Mouse (Mus musculus) myocyte (in vitro differentiated cells): Measurements from ENCODE around the gene Coro1c. TPM values are rescaled to one million over a fixed set of nuclear protein-coding genes. Genes with fewer than 3 reads are reported as not detected.
A peak's percentile ranks its signal among the peaks of the same experiment; 100 is the strongest.

Experiments used
- H3K27me3 ChIP-seq: one replicate; pipeline ENCODE4 v1.6.1; 2011; ENCODE audit not compliant: control insufficient read depth, insufficient read depth, insufficient read length
- H3K36me3 ChIP-seq: one replicate; pipeline ENCODE4 v1.6.1; 2011; ENCODE audit not compliant: control insufficient read depth, insufficient read depth
- H3K4me2 ChIP-seq: one replicate; pipeline ENCODE4 v1.6.1; 2011; ENCODE audit warnings: low read depth, control low read depth
- H3K4me3 ChIP-seq: one replicate; pipeline ENCODE4 v1.5.1; 2011; ENCODE audit warnings: mild to moderate bottlenecking, control low read depth, moderate library complexity
- H3K79me2 ChIP-seq: one replicate; pipeline ENCODE4 v1.6.1; 2011; ENCODE audit not compliant: control insufficient read depth, insufficient read depth
- H3ac ChIP-seq: one replicate; pipeline ENCODE4 v1.6.1; 2011; ENCODE audit not compliant: control insufficient read depth, insufficient read length
- CEBPB ChIP-seq: IDR thresholded peaks from 2 replicates; pipeline ENCODE4 v1.6.1; 2011; ENCODE audit warnings: mild to moderate bottlenecking, moderate library complexity; ENCODE audit not compliant: poor library complexity, insufficient read depth, severe bottlenecking
- E2F4 ChIP-seq: IDR thresholded peaks from one replicate; pipeline ENCODE4 v1.6.1; 2011; ENCODE audit warnings: mild to moderate bottlenecking, control low read depth, moderate library complexity; ENCODE audit not compliant: insufficient read depth
- MAX ChIP-seq: IDR thresholded peaks from one replicate; pipeline ENCODE4 v1.6.1; 2011; ENCODE audit warnings: low read depth, mild to moderate bottlenecking, control low read depth
- MYOD1 ChIP-seq, 3 experiments: IDR thresholded peaks; one replicate each; pipeline ENCODE4 v1.6.1; 2011; ENCODE audit warnings: control low read depth in 2 of 3, low read depth in 2 of 3, mild to moderate bottlenecking in 2 of 3, moderate library complexity in 1 of 3; ENCODE audit not compliant: insufficient read length in 2 of 3, control insufficient read depth in 1 of 3
- MYOG ChIP-seq, 3 experiments: IDR thresholded peaks; one replicate each; pipeline ENCODE4 v1.6.1; 2011; ENCODE audit warnings: control low read depth in 2 of 3, low read depth in 2 of 3, mild to moderate bottlenecking in 2 of 3; ENCODE audit not compliant: insufficient read length in 2 of 3, control insufficient read depth in 1 of 3, insufficient read depth in 1 of 3
- POLR2A ChIP-seq: IDR thresholded peaks from one replicate; pipeline ENCODE4 v1.6.1; 2011; ENCODE audit warnings: low read depth, mild to moderate bottlenecking, control low read depth, moderate library complexity; ENCODE audit not compliant: insufficient read length
- POLR2AphosphoS2 ChIP-seq: IDR thresholded peaks from one replicate; pipeline ENCODE4 v1.6.1; 2011; ENCODE audit warnings: low read depth, control low read depth; ENCODE audit not compliant: insufficient read length
- REST ChIP-seq: IDR thresholded peaks from one replicate; pipeline ENCODE4 v1.6.1; 2011; ENCODE audit warnings: mild to moderate bottlenecking, control low read depth, moderate library complexity; ENCODE audit not compliant: insufficient read depth, insufficient read length
- SRF ChIP-seq: IDR thresholded peaks from one replicate; pipeline ENCODE4 v1.6.1; 2011; ENCODE audit warnings: low read depth; ENCODE audit not compliant: control insufficient read depth, insufficient read length
- TCF12 ChIP-seq: IDR thresholded peaks from one replicate; pipeline ENCODE4 v1.6.1; 2011; ENCODE audit warnings: mild to moderate bottlenecking, control low read depth; ENCODE audit not compliant: poor library complexity, insufficient read depth, severe bottlenecking
- TCF3 ChIP-seq: IDR thresholded peaks from one replicate; pipeline ENCODE4 v1.6.1; 2011; ENCODE audit warnings: low read depth, control low read depth; ENCODE audit not compliant: insufficient read length
- USF1 ChIP-seq: IDR thresholded peaks from one replicate; pipeline ENCODE4 v1.6.1; 2011; ENCODE audit warnings: low read depth, mild to moderate bottlenecking, control low read depth, moderate library complexity
- polyA plus RNA-seq: library from polyadenylated mRNA; unstranded; fragments of >200 nt; fragmentation: generic; extraction: Trizol; gene quantifications from one replicate; pipeline ENCODE4 v1.2.1, GENCODE M21; 2012; ENCODE audit warnings: missing spikeins

Coro1c gene
- polyA plus RNA-seq, 1 experiment = 58.9 TPM

GRCm38 (mm10) chr5:113929950-113930647 lies 21.5 kb upstream of the Coro1c start:
- TF ChIP-seq USF1 (no peak), TCF3 (no peak), MYOD1 (IDR thresholded peaks at IDR 0.05; ENCODE audit: control insufficient read depth in 1 of 3, insufficient read length in 2 of 3, low read depth in 2 of 3) (no peak), POLR2A (no peak), TCF12 (no peak), SRF (no peak), E2F4 (no peak), MYOG (IDR thresholded peaks at IDR 0.05; ENCODE audit: control insufficient read depth in 1 of 3, insufficient read depth in 1 of 3, insufficient read length in 2 of 3, low read depth in 2 of 3) (no peak), REST (no peak), CEBPB (no peak), POLR2AphosphoS2 (no peak), MAX (no peak)
- Histone ChIP-seq H3ac (no peak overlapping the region), H3K4me3 (peak overlapping the region; percentile 10), H3K36me3 (no peaks in the 10 kb centered on the region), H3K27me3 (no peaks in the 10 kb centered on the region), H3K79me2 (no peaks in the 10 kb centered on the region), H3K4me2 (peak overlapping the region; percentile 74)

GRCm38 (mm10) chr5:113929526-113929925 lies 21.0 kb upstream of the Coro1c start:
- Histone ChIP-seq H3K79me2 (no peaks in the 10 kb centered on the region), H3K36me3 (no peaks in the 10 kb centered on the region), H3K27me3 (no peaks in the 10 kb centered on the region), H3ac (no peak overlapping the region), H3K4me3 (peak overlapping the region; percentile 10), H3K4me2 (peak overlapping the region; percentile 74)
- no peak for TF ChIP-seq E2F4
- TF ChIP-seq TCF12 = no peak
- TF ChIP-seq CEBPB = no peak
- no peak for TF ChIP-seq REST
- TF ChIP-seq USF1 = no peak
- no peak for TF ChIP-seq POLR2A
- TF ChIP-seq MYOD1 (IDR thresholded peaks at IDR 0.05; ENCODE audit: control insufficient read depth in 1 of 3, insufficient read length in 2 of 3, low read depth in 2 of 3) = no peak
- no peak for TF ChIP-seq POLR2AphosphoS2
- TF ChIP-seq SRF = no peak
- TF ChIP-seq MAX = no peak
- no peak for TF ChIP-seq TCF3
- TF ChIP-seq MYOG (IDR thresholded peaks at IDR 0.05; ENCODE audit: control insufficient read depth in 1 of 3, insufficient read depth in 1 of 3, insufficient read length in 2 of 3, low read depth in 2 of 3) = no peak

- Histone ChIP-seq H3K4me2 (no peak overlapping the region), H3K36me3 (no peaks in the 10 kb centered on the region), H3K4me3 (no peak overlapping the region), H3K27me3 (no peaks in the 10 kb centered on the region), H3K79me2 (no peaks in the 10 kb centered on the region), H3ac (no peak overlapping the region)
- TF ChIP-seq MAX (no peak), SRF (no peak), MYOG (IDR thresholded peaks at IDR 0.05; ENCODE audit: control insufficient read depth in 1 of 3, insufficient read depth in 1 of 3, insufficient read length in 2 of 3, low read depth in 2 of 3) (no peak), CEBPB (no peak), MYOD1 (IDR thresholded peaks at IDR 0.05; ENCODE audit: control insufficient read depth in 1 of 3, insufficient read length in 2 of 3, low read depth in 2 of 3) (no peak), USF1 (no peak), POLR2AphosphoS2 (no peak), POLR2A (no peak), TCF12 (no peak), TCF3 (no peak), E2F4 (no peak), REST (no peak)
Observed at GRCm38 (mm10) chr5:113924608-113925007, 16.1 kb upstream of the Coro1c start.

GRCm38 (mm10) chr5:113921310-113922166 lies 13.0 kb upstream of the Coro1c start:
- no peak overlapping the region for H3K4me2 ChIP-seq
- H3ac ChIP-seq = no peak overlapping the region
- no peaks in the 10 kb centered on the region for H3K79me2 ChIP-seq
- H3K4me3 ChIP-seq = no peak overlapping the region
- no peaks in the 10 kb centered on the region for H3K27me3 ChIP-seq
- H3K36me3 ChIP-seq = no peaks in the 10 kb centered on the region
- TF ChIP-seq CEBPB (no peak), TCF12 (no peak), TCF3 (no peak), POLR2AphosphoS2 (no peak), MYOD1 (IDR thresholded peaks at IDR 0.05; ENCODE audit: control insufficient read depth in 1 of 3, insufficient read length in 2 of 3, low read depth in 2 of 3) (peak in 2 of 3 experiments; percentile 31 to 38)
